Mouse (Mus musculus): ENCODE results near the gene Ofd1.

The Ofd1 gene

DNA sequence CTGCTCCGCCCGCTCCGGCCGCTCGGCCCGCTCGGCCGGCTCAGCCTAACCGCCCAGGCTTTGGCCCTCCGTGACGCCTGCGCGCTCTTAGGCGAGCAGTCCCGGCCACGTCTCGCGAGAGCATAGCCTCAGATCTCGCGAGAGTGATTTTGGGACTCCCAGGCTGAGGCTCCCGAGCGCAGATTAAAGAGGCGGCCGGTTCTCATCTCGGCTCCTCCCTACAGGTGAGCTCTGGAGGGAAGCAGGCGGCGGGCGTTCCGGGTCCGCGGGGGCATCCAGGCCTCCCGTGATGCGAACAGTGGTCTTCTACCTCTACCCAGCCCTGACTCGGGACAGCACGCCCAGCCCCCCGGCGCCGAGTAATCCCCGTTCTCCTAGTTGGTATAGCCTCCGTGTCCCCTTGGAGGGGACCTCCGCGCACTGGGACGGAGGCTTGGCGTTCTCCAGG, at the start of gene Ofd1:
Gene Ofd1 (minus strand): TSS at position 89 of the 448 bp plus-strand sequence.
- peak; percentile 92 for DNase-seq

- peak; percentile 97 for DNase-seq
These were observed 39.0 kb upstream of the Ofd1 start, which contains the start of gene Rab9 for GRCm38 (mm10) chrX:166479365-166479983. Gene Rab9 (minus strand): TSS chrX:166479867.

- peak; percentile 18 for DNase-seq
These were observed 38.3 kb upstream of the Ofd1 start for GRCm38 (mm10) chrX:166478631-166479364.

- DNase-seq = no peak
These were observed 36.9 kb upstream of the Ofd1 start for GRCm38 (mm10) chrX:166477393-166477792.

DNA sequence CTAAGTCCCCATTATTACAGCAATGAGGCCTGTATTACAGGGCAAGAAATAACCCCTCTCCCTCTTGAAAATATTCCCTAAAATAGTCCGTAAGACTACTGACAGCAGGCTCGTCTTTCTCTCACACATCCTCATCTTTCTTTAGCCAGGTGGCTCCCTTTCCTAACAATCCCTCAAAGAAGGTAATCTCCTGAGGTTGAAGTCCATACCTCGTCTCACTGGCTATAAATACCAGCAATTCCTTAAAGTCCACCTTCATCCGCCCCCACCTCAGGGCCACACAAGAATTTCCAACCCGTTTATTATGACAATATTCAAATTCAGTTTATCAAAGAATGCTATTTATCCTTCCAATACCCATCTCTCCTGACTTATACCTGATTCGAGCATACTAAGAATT, 32.1 kb upstream of the Ofd1 start:
- DNase-seq = no peak

DNA sequence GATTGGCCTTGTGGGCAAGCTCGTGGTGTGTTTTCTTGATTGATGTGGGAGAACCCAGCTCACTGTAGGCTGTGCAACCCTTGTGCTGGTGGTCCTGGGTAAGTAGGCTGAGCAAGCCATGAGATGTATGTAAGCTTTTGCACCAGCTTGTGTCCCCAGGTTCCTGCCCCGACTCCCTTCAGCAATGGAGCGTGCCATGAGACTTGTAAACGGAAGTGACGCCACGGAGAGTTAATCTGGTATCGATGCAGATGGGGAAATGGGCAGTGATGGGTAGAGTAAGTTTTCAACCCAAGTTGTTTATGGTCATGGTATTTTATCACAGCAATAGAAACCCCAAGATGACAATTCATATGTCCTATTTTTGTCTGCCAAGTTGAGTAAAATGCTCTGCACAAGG, 27.8 kb upstream of the Ofd1 start:
- no peak for DNase-seq

DNA sequence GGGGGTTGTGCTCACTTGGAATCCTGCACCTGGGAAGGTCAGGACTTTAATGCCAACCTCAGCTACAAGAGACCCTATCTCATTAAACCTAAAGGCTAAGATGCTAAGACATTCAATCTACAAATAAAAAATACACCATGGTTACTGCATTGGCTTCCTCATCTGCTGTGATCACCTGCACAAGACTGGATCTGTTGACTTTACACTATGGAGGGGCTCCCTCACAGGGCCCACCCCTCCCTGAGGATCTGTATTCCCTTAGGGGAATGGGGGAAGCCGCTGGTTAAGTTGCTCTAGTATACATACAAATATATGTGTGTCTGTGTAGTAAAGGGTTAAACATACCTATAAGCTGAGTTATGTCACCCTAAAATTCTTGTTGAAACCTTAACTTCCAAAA, 15.0 kb upstream of the Ofd1 start:
- DNase-seq = no peak

GRCm38 (mm10) chrX:166454331-166454730, 13.8 kb upstream of the Ofd1 start:
- no peak for DNase-seq

- peak; percentile 5 for DNase-seq
These were observed 13.0 kb upstream of the Ofd1 start for GRCm38 (mm10) chrX:166453532-166453931.

- no peak for DNase-seq
These were observed 4.0 kb upstream of the Ofd1 start for GRCm38 (mm10) chrX:166444552-166444951.

DNA sequence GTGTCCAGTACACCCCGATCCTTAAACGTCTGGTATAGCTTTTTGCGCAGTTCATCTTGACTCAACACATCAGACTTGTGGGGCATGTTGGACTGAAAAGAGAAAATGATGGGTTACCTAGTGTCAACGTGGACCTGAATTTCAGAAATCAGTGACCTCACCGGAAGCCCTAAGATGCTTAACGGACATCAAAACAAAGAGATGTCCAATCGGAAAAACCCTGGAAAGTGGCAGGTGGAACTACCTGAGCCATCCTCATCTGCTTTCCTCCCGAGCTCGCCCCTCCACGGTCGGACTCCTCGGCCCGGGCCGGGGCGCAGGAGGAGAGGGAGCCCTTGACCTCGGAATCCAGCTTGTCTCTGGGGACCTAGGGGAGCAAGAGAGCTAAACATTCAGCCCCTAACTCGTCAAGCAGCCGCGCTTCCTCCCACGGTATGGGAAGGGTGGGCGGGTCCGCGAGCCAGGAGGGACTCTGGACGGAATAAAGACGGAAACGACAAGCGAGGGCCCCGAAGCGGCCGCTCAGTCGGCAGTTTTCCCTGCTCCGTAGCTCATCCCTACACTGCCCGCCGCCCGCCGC, 378 bp downstream of the Ofd1 start, which contains the start of gene Trappc2:
Gene Trappc2 (plus strand): TSS at position 539 of the 580 bp plus-strand sequence.
- no peak for DNase-seq

- no peak for DNase-seq
These were observed 5.7 kb downstream of the Ofd1 start for GRCm38 (mm10) chrX:166434812-166435211.

DNA sequence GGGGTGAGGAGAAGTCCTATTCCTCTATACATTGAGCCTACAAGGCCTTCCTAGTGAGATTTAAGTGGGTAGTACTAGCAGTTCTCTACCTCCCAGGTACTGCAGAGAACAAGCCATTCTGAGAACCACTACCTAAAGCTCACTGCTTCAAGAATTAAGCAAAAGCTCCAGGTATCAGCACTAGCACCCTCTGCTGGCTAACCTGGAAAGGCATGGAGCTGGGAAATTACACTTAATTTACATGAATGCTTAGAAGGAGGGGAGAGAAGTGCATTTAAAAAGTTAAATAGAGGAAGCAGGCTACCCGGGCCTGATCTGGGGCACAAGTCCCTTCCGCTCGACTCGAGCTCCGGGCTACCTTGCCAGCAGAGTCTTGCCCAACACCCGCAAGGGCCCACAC, 24.3 kb downstream of the Ofd1 start:
- DNase-seq = peak; percentile 10

- no peak for DNase-seq
These were observed 32.6 kb downstream of the Ofd1 start for GRCm38 (mm10) chrX:166407865-166408264.

GRCm38 (mm10) chrX:166393753-166394152, 46.8 kb downstream of the Ofd1 start:
- DNase-seq = no peak

DNA sequence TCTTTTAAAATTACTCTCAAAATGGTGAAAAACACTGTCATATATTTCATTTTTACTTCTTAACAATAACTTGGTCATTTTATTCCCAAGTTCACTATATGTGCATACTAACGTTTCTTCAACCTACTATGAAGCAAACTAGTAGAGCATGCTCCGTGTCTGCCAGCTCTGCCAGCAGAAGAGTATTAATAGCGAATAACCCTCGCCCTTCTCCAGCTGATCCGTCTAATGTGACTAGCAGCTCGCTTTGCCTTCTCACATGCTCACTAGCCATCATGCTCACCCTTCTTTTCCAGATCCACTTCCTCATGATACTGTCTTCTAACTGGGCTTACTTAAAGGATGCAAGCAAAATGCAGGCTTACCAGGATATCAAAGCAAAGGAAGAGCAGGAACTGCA, 53.8 kb downstream of the Ofd1 start:
- no peak for DNase-seq

DNA sequence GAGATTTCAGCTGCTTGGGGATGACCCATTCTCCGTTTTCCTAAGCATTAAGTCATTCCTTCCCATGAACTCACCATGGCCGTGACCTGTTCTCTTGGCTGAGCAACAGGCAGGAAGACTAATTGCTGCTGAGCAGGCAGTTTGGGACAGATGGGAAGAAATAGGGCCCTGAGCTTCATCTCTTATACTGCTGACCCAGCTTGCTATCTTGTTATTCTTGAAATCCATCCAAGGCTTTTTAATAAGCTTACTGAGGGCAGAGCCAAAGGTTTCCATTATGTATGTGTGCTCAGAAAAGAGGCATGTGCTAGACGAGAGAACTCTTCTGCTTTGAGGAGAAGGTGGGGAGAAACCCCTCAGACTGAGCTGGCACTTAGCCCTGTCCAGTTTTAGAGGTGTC, 55.6 kb downstream of the Ofd1 start:
- DNase-seq = peak; percentile 15

DNA sequence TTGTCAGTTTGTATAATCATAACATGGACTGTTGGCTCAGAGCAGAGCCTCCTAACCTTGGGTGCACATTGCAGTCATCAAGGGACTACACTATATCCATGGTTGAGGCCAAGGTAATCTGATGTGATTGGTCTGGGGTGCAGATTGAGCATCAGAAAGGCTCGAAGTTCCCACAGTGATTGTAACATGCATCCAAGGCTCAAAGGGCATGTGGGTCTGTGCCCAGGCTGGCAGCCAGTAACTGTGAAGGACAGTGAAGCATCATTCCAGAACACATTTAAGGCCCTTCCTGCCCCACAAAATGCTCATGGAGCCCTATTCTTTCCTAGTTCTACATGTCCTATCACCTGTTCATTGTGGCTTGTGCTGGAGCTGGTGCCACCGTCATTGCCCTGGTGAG, 56.9 kb downstream of the Ofd1 start:
- no peak for DNase-seq

DNA sequence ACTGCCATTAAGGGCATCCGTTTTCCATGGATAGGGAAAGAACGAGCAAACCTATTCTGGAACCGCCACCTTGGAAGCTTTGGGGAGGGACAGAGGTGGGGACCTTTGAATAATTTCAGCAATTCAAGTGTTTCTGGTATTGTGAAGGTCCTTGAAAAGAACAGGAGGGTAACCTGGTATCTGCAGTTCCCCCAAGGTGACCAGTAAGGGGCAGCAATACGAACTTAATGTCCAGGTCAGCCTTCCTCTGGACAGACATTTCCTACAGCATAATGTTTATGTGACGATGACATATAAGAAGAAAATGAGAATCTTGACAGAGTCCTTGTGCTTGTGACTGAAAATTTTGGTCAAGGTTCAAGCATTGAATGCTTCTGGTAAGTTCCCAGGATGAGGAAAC, 61.9 kb downstream of the Ofd1 start:
- DNase-seq = no peak

DNA sequence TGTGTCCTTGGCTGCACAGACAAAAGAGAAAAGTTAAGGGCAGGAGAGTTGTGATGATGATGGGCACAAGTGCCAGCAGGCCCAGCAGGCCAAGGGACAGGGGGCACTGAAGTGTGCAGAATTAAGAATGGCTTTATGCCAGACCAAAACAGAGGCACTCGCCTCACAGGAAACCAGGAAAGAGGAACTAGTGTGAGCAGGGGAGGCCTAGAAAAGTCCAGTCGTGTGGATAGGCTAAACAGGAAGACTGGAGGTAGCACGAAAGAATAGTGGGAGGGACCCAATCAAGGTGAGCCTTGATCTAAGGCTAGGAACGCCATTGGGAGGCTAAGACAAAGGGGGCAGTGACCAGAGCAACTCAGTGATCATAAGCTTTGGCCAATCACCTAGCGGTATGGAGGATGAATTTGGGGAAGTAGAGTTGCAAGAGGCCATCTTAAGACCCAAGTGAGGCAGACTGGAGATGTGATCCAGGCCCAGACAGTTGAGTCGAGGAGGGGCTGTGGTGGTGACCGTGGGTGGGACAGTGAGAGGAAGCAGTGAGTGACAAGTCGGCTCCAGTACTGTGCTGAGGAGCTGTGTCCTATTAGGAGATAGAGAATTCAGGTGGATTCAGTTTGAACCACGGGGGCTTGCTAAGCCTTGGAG, 63.7 kb downstream of the Ofd1 start:
- no peak for DNase-seq

DNA sequence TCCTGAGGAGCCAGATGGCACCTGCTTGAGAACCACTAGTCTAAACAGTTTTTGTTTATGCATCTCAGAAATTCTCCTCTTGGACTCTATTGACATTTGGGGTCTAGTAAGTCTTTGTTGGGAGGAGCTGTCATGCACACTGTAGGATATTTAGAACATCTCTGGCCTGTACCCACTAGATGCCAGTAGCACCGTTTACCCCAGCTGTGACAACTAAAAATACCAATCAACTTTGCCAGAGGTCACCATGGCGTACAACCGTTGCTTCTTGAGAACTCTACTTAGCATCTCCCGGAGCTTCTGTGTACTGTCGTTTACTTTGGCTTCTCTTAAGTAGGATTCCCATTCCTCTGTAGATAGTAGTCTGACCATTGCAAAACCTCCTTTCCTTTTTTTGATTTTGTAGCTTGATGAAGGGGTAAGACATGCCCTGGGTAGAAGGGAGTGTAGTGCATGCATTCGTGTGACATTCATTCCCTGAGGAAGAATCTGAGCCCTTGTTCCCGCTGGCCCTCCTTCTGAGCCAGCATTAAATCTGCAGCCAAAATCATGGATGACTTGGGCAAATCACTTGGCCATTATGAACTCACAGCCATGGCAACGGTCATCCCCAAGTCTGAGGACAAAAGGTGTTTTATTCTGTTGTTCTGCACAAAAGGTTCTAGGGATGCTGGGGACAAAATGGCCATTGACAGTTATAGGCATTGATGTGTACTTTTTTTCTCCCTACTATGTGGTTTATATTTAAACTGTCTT, 74.9 kb downstream of the Ofd1 start:
- no peak for DNase-seq

- no peak for DNase-seq
These were observed 80.0 kb downstream of the Ofd1 start for GRCm38 (mm10) chrX:166360455-166360854.

- DNase-seq = no peak
These were observed 80.5 kb downstream of the Ofd1 start for GRCm38 (mm10) chrX:166359927-166360440.
